Mouse (Mus musculus) liver, embryonic 14.5 days (tissue): ENCODE data around the gene Gpr158. TPM values are rescaled to one million over a fixed set of nuclear protein-coding genes. Genes with fewer than 3 reads are reported as not detected.

Source experiments
- ATAC-seq: fragments of 200-750 bp; cut with Nextera tagmentation; 2 replicates; pipeline ENCODE4 v1.8.0; 2017; ENCODE audit warnings: moderate number of reproducible peaks, mild to moderate bottlenecking, moderate library complexity; ENCODE audit not compliant: insufficient read depth
- DNase-seq, 3 experiments: peaks; one replicate each; pipeline ENCODE4 v3.0.0-alpha.2; 2012 to 2013; ENCODE audit warnings: low read depth in 3 of 3, low spot score in 3 of 3
- H3K27ac ChIP-seq: fragments of 300-500 bp; sonication (generic); 2 replicates; pipeline ENCODE4 v1.5.1; 2014; ENCODE audit warnings: moderate library complexity, mild to moderate bottlenecking, control low read depth, inconsistent platforms
- H3K27me3 ChIP-seq: fragments of 300-500 bp; sonication (generic); 2 replicates; pipeline ENCODE4 v1.6.1; 2014; ENCODE audit warnings: mild to moderate bottlenecking, low read length, moderate library complexity; ENCODE audit not compliant: control insufficient read depth, insufficient read depth
- H3K36me3 ChIP-seq: fragments of 300-500 bp; sonication (generic); replicated peaks from 2 replicates; pipeline ENCODE4 v1.6.1; 2014; ENCODE audit warnings: low read depth; ENCODE audit not compliant: control insufficient read depth, insufficient read depth
- H3K4me1 ChIP-seq, 2 experiments: fragments of 200-500 bp in 1 of 2; fragments of 300-500 bp in 1 of 2; sonication (generic) in 1 of 2; replicated peaks; 2 replicates each; pipeline ENCODE4 v1.6.1; 2012 to 2014; ENCODE audit warnings: antibody characterized with exemption in 1 of 2, inconsistent platforms in 1 of 2, low read length in 1 of 2; ENCODE audit not compliant: control insufficient read depth in 2 of 2, insufficient read depth in 2 of 2
- H3K4me2 ChIP-seq: fragments of 300-500 bp; sonication (generic); 2 replicates; pipeline ENCODE4 v1.6.1; 2014; ENCODE audit warnings: low read depth, mild to moderate bottlenecking, control low read depth, moderate library complexity
- H3K4me3 ChIP-seq, 2 experiments: fragments of 200-500 bp in 1 of 2; fragments of 300-500 bp in 1 of 2; sonication (generic) in 1 of 2; 2 replicates each; pipeline ENCODE4 v1.5.1; 2012 to 2014; ENCODE audit warnings: low read depth in 2 of 2, low read length in 2 of 2, mild to moderate bottlenecking in 2 of 2, control low read depth in 1 of 2, inconsistent platforms in 1 of 2, moderate library complexity in 1 of 2; ENCODE audit not compliant: insufficient read depth in 1 of 2
- H3K9ac ChIP-seq: fragments of 300-500 bp; sonication (generic); replicated peaks from 2 replicates; pipeline ENCODE4 v1.6.1; 2014; ENCODE audit warnings: mild to moderate bottlenecking, control low read depth, moderate library complexity
- H3K9me3 ChIP-seq: fragments of 300-500 bp; sonication (generic); 2 replicates; pipeline ENCODE4 v1.6.1; 2016; ENCODE audit warnings: low read length, mixed read lengths; ENCODE audit not compliant: control insufficient read depth
- CTCF ChIP-seq: IDR thresholded peaks from 2 replicates; pipeline ENCODE4 v1.5.1; 2016; ENCODE audit warnings: antibody characterized with exemption, low read depth, control low read depth
- EP300 ChIP-seq: IDR thresholded peaks from 2 replicates; pipeline ENCODE4 v1.6.1; 2016; ENCODE audit warnings: antibody characterized with exemption, low read depth
- WGBS: fragments of 180-500 bp; shearing (Covaris S2); extraction: QIAGEN DNeasy Blood & Tissue Kit; methylation state at CpG from one replicate; pipeline ENCODE4 v1.1.7; 2014; ENCODE audit not compliant: insufficient replicate concordance; 5-methylcytosine and 5-hydroxymethylcytosine counted together
- polyA plus RNA-seq, 2 experiments: library from polyadenylated mRNA; depleted of rRNA in 1 of 2; stranded (reverse) in 1 of 2; unstranded in 1 of 2; fragments of >200 nt; fragmentation: Nextera tagmentation in 1 of 2; extraction: Ambion mirVana in 1 of 2; gene quantifications; 2 replicates each; pipeline versions ENCODE4 v1.2.1 to v1.2.3; 2012 to 2014

Gpr158 gene
- polyA plus RNA-seq, 2 experiments: not detected

- Histone ChIP-seq H3K27me3 (no peaks in the 10 kb centered on the region), H3K4me3 (no peak overlapping the region), H3K4me2 (no peak overlapping the region), H3K4me1 (no peaks in the 10 kb centered on the region), H3K27ac (no peak overlapping the region), H3K9me3 (no peaks in the 10 kb centered on the region), H3K36me3 (no peaks in the 10 kb centered on the region), H3K9ac (no peak overlapping the region)
- WGBS: 45% methylated on average over 2 of the region's 2 CpGs
- TF ChIP-seq CTCF (no peak), EP300 (no peak)
- ATAC-seq: no peak
- no peak for DNase-seq
Observed at GRCm38 (mm10) chr2:21379516-21379915, 12.2 kb downstream of the Gpr158 start.

- Histone ChIP-seq H3K4me1 (no peaks in the 10 kb centered on the region), H3K9me3 (no peaks in the 10 kb centered on the region), H3K9ac (no peak overlapping the region), H3K36me3 (no peaks in the 10 kb centered on the region), H3K27ac (no peak overlapping the region), H3K4me2 (no peak overlapping the region), H3K27me3 (no peaks in the 10 kb centered on the region), H3K4me3 (no peak overlapping the region)
- DNase-seq: no peak
- TF ChIP-seq CTCF (no peak), EP300 (no peak)
- 8% methylated on average over 2 of the region's 2 CpGs for WGBS
- no peak for ATAC-seq
Observed at GRCm38 (mm10) chr2:21392727-21393126, 25.4 kb downstream of the Gpr158 start.

- DNase-seq: no peak
- Histone ChIP-seq H3K36me3 (no peaks in the 10 kb centered on the region), H3K4me1 (no peaks in the 10 kb centered on the region), H3K4me2 (no peak overlapping the region), H3K27me3 (no peaks in the 10 kb centered on the region), H3K9ac (no peak overlapping the region), H3K27ac (no peak overlapping the region), H3K4me3 (no peak overlapping the region), H3K9me3 (no peaks in the 10 kb centered on the region)
- WGBS: 65% methylated on average over 12 of the region's 12 CpGs
- no peak for TF ChIP-seq CTCF
- no peak for TF ChIP-seq EP300
- ATAC-seq: no peak
Observed at GRCm38 (mm10) chr2:21397347-21397746, 30.0 kb downstream of the Gpr158 start.

GRCm38 (mm10) chr2:21399657-21400056 lies 32.3 kb downstream of the Gpr158 start:
- TF ChIP-seq CTCF: no peak
- TF ChIP-seq EP300: no peak
- H3K9me3 ChIP-seq: no peaks in the 10 kb centered on the region

GRCm38 (mm10) chr2:21405617-21406016 lies 38.3 kb downstream of the Gpr158 start:
- Histone ChIP-seq H3K4me1 (no peaks in the 10 kb centered on the region), H3K36me3 (no peaks in the 10 kb centered on the region), H3K9ac (no peak overlapping the region), H3K4me3 (no peak overlapping the region), H3K4me2 (no peak overlapping the region), H3K27ac (no peak overlapping the region), H3K27me3 (no peaks in the 10 kb centered on the region), H3K9me3 (no peaks in the 10 kb centered on the region)
- TF ChIP-seq CTCF (no peak), EP300 (no peak)
- ATAC-seq (no peak), DNase-seq (no peak)
- WGBS: 64% methylated on average over 3 of the region's 3 CpGs

More at GRCm38 (mm10) chr2:21399657-21400056, 32.3 kb downstream of the Gpr158 start:
- Histone ChIP-seq H3K27ac (no peak overlapping the region), H3K4me3 (no peak overlapping the region), H3K27me3 (no peaks in the 10 kb centered on the region), H3K4me1 (no peaks in the 10 kb centered on the region), H3K4me2 (no peak overlapping the region), H3K9ac (no peak overlapping the region), H3K36me3 (no peaks in the 10 kb centered on the region)
- ATAC-seq (no peak), DNase-seq (no peak)
- WGBS: 68% methylated on average over 3 of the region's 3 CpGs
